Mouse (Mus musculus) hindbrain, embryonic 16.5 days (tissue): ENCODE data around the gene Hoxa7. TPM values are rescaled to one million over a fixed set of nuclear protein-coding genes. Genes with fewer than 3 reads are reported as not detected.

Experiments used
- ATAC-seq: fragments of 200-750 bp; cut with Nextera tagmentation; 2 replicates; pipeline ENCODE4 v1.8.0; 2017; ENCODE audit warnings: moderate TSS enrichment, moderate library complexity
- H3K27ac ChIP-seq: fragments of 300-500 bp; sonication (generic); 2 replicates; pipeline ENCODE4 v1.5.1; 2014; ENCODE audit warnings: low read depth, mild to moderate bottlenecking, control low read depth, low read length, moderate library complexity
- H3K27me3 ChIP-seq: fragments of 300-500 bp; sonication (generic); replicated peaks from 2 replicates; pipeline ENCODE4 v1.6.1; 2014; ENCODE audit warnings: low read length; ENCODE audit not compliant: control insufficient read depth, insufficient read depth
- H3K36me3 ChIP-seq: fragments of 300-500 bp; sonication (generic); 2 replicates; pipeline ENCODE4 v1.6.1; 2014; ENCODE audit warnings: mild to moderate bottlenecking, low read length, moderate library complexity, mixed read lengths; ENCODE audit not compliant: control insufficient read depth, insufficient read depth
- H3K4me1 ChIP-seq: fragments of 300-500 bp; sonication (generic); 2 replicates; pipeline ENCODE4 v1.6.1; 2014; ENCODE audit warnings: low read depth, low read length; ENCODE audit not compliant: control insufficient read depth, insufficient read depth
- H3K4me2 ChIP-seq: fragments of 300-500 bp; sonication (generic); 2 replicates; pipeline ENCODE4 v1.6.1; 2014; ENCODE audit warnings: mild to moderate bottlenecking, low read length, control low read depth, moderate library complexity
- H3K4me3 ChIP-seq: fragments of 300-500 bp; sonication (generic); 2 replicates; pipeline ENCODE4 v1.5.1; 2014; ENCODE audit warnings: mild to moderate bottlenecking, low read length, control low read depth, moderate library complexity
- H3K9ac ChIP-seq: fragments of 300-500 bp; sonication (generic); 2 replicates; pipeline ENCODE4 v1.6.1; 2014; ENCODE audit warnings: low read depth, mild to moderate bottlenecking, control low read depth, low read length, moderate library complexity
- H3K9me3 ChIP-seq: fragments of 300-500 bp; sonication (generic); 2 replicates; pipeline ENCODE4 v1.6.1; 2014; ENCODE audit warnings: mild to moderate bottlenecking, low read length, moderate library complexity; ENCODE audit not compliant: control insufficient read depth
- WGBS: fragments of 180-500 bp; shearing (Covaris S2); extraction: QIAGEN DNeasy Blood & Tissue Kit; methylation state at CpG from one replicate; pipeline ENCODE4 v1.1.7; 2014; 5-methylcytosine and 5-hydroxymethylcytosine counted together
- polyA plus RNA-seq: library from polyadenylated mRNA; unstranded; fragments of >200 nt; fragmentation: Nextera tagmentation; extraction: Ambion mirVana; gene quantifications from 2 replicates; pipeline ENCODE4 v1.2.1, GENCODE M21; 2015

Gene Hoxa7
- polyA plus RNA-seq, 1 experiment from 2014 or later, result 9.0 TPM

GRCm38 (mm10) chr6:52185834-52186233 lies 35.8 kb downstream of the Hoxa7 start:
- 16% methylated on average over 3 of the region's 3 CpGs for WGBS
- Histone ChIP-seq H3K9me3 (no peaks in the 10 kb centered on the region), H3K9ac (no peak overlapping the region; the same call in 1 of the 2 replicates), H3K27me3 (peaks cover 45% of the 10 kb centered on the region), H3K36me3 (no peaks in the 10 kb centered on the region), H3K4me3 (no peak overlapping the region), H3K4me1 (no peaks in the 10 kb centered on the region; the same call in 1 of the 2 replicates), H3K27ac (peak overlapping the region; percentile 59), H3K4me2 (peak overlapping the region; percentile 38; the same call in 1 of the 2 replicates)
- no peak for ATAC-seq

GRCm38 (mm10) chr6:52185222-52185621 lies 36.4 kb downstream of the Hoxa7 start:
- peaks cover 45% of the 10 kb centered on the region for H3K27me3 ChIP-seq
- peak overlapping the region; percentile 59 for H3K27ac ChIP-seq
- peak overlapping the region; percentile 17 for H3K4me3 ChIP-seq
- ATAC-seq, result no peak
- H3K9ac ChIP-seq, result peak overlapping the region; percentile 8
- 3% methylated on average over 19 of the region's 19 CpGs for WGBS
- peak overlapping the region; percentile 38 for H3K4me2 ChIP-seq
- no peaks in the 10 kb centered on the region; the same call in 1 of the 2 replicates for H3K4me1 ChIP-seq
- H3K36me3 ChIP-seq, result no peaks in the 10 kb centered on the region
- no peaks in the 10 kb centered on the region for H3K9me3 ChIP-seq

- Histone ChIP-seq H3K4me3 (peak overlapping the region; percentile 0; the same call in 1 of the 2 replicates), H3K27ac (peak overlapping the region; percentile 75), H3K4me2 (peak overlapping the region; percentile 38), H3K9ac (0 out of 2 replicates have a peak overlapping the region, but pooled peaks have one; percentile 3), H3K4me1 (no peaks in the 10 kb centered on the region; the same call in 1 of the 2 replicates), H3K36me3 (no peaks in the 10 kb centered on the region), H3K27me3 (peaks cover 45% of the 10 kb centered on the region), H3K9me3 (no peaks in the 10 kb centered on the region)
- no peak for ATAC-seq
- 5% methylated on average over 6 of the region's 6 CpGs for WGBS
Observed at GRCm38 (mm10) chr6:52184668-52185067, 37.0 kb downstream of the Hoxa7 start.

- peak overlapping the region; percentile 41 for H3K9ac ChIP-seq
- no peak for ATAC-seq
- H3K27ac ChIP-seq, result peak overlapping the region; percentile 75
- H3K27me3 ChIP-seq, result peaks cover 48% of the 10 kb centered on the region
- H3K36me3 ChIP-seq, result no peaks in the 10 kb centered on the region
- no peaks in the 10 kb centered on the region; the same call in 1 of the 2 replicates for H3K4me1 ChIP-seq
- H3K4me2 ChIP-seq, result peak overlapping the region; percentile 38
- 13% methylated on average over 10 of the region's 10 CpGs for WGBS
- no peaks in the 10 kb centered on the region for H3K9me3 ChIP-seq
- H3K4me3 ChIP-seq, result peak overlapping the region; percentile 12
Observed at GRCm38 (mm10) chr6:52183311-52184080, 38.2 kb downstream of the Hoxa7 start.

- H3K9me3 ChIP-seq, result no peaks in the 10 kb centered on the region
- H3K4me2 ChIP-seq, result peak overlapping the region; percentile 38
- peak overlapping the region; percentile 41 for H3K9ac ChIP-seq
- H3K27me3 ChIP-seq, result peaks cover 49% of the 10 kb centered on the region
- no peaks in the 10 kb centered on the region; the same call in 1 of the 2 replicates for H3K4me1 ChIP-seq
- H3K27ac ChIP-seq, result peak overlapping the region; percentile 75
- H3K36me3 ChIP-seq, result no peaks in the 10 kb centered on the region
- 22% methylated on average over 1 of the region's 1 CpGs for WGBS
- no peak overlapping the region; the same call in 1 of the 2 replicates for H3K4me3 ChIP-seq
- no peak for ATAC-seq
Observed at GRCm38 (mm10) chr6:52182793-52183192, 38.9 kb downstream of the Hoxa7 start.

- H3K4me2 ChIP-seq, result peak overlapping the region; percentile 64
- no peaks in the 10 kb centered on the region for H3K9me3 ChIP-seq
- no peak overlapping the region for H3K4me3 ChIP-seq
- no peaks in the 10 kb centered on the region; the same call in 1 of the 2 replicates for H3K4me1 ChIP-seq
- H3K27ac ChIP-seq, result no peak overlapping the region
- WGBS, result 20% methylated on average over 2 of the region's 2 CpGs
- H3K27me3 ChIP-seq, result peaks cover 44% of the 10 kb centered on the region
- H3K36me3 ChIP-seq, result no peaks in the 10 kb centered on the region
- no peak overlapping the region for H3K9ac ChIP-seq
- ATAC-seq, result no peak
Observed at GRCm38 (mm10) chr6:52182030-52182429, 39.6 kb downstream of the Hoxa7 start.

- H3K9me3 ChIP-seq, result no peaks in the 10 kb centered on the region
- peak overlapping the region; percentile 64 for H3K4me2 ChIP-seq
- H3K4me3 ChIP-seq, result peak overlapping the region; percentile 52
- H3K27me3 ChIP-seq, result peaks cover 33% of the 10 kb centered on the region
- no peaks in the 10 kb centered on the region for H3K36me3 ChIP-seq
- ATAC-seq, result no peak
- H3K4me1 ChIP-seq, result no peaks in the 10 kb centered on the region; the same call in 1 of the 2 replicates
- peak overlapping the region; percentile 69 for H3K9ac ChIP-seq
- peak overlapping the region; percentile 90 for H3K27ac ChIP-seq
- WGBS, result 16% methylated on average over 3 of the region's 3 CpGs
Observed at GRCm38 (mm10) chr6:52180726-52181125, 40.9 kb downstream of the Hoxa7 start.

- peak overlapping the region; percentile 69 for H3K9ac ChIP-seq
- H3K36me3 ChIP-seq, result no peaks in the 10 kb centered on the region
- ATAC-seq, result no peak
- H3K4me2 ChIP-seq, result peak overlapping the region; percentile 64
- H3K9me3 ChIP-seq, result no peaks in the 10 kb centered on the region
- peaks cover 32% of the 10 kb centered on the region for H3K27me3 ChIP-seq
- peak overlapping the region; percentile 52 for H3K4me3 ChIP-seq
- 6% methylated on average over 11 of the region's 11 CpGs for WGBS
- peak overlapping the region; percentile 90 for H3K27ac ChIP-seq
- H3K4me1 ChIP-seq, result no peaks in the 10 kb centered on the region
Observed at GRCm38 (mm10) chr6:52180213-52180710, 41.4 kb downstream of the Hoxa7 start.

GRCm38 (mm10) chr6:52179690-52180089 lies 42.0 kb downstream of the Hoxa7 start:
- no peaks in the 10 kb centered on the region for H3K4me1 ChIP-seq

More at GRCm38 (mm10) chr6:52179690-52180089, 42.0 kb downstream of the Hoxa7 start:
- Histone ChIP-seq H3K9ac (peak overlapping the region; percentile 69), H3K4me3 (peak overlapping the region; percentile 52), H3K4me2 (peak overlapping the region; percentile 64), H3K27ac (peak overlapping the region; percentile 90), H3K36me3 (no peaks in the 10 kb centered on the region), H3K27me3 (peaks cover 36% of the 10 kb centered on the region), H3K9me3 (no peaks in the 10 kb centered on the region)
- WGBS, result 2% methylated on average over 10 of the region's 10 CpGs
- ATAC-seq, result no peak
